Mouse (Mus musculus) spleen, adult 2 months (tissue): ENCODE measurements around the gene Gm45337.

ENCODE experiments used
- CTCF ChIP-seq: fragments of 200-500 bp; IDR thresholded peaks from 2 replicates; pipeline ENCODE4 v1.5.1; 2011; ENCODE audit warnings: mild to moderate bottlenecking, inconsistent platforms; ENCODE audit not compliant: insufficient read depth, insufficient read length, insufficient replicate concordance; ENCODE audit errors: extremely low read depth
- POLR2A ChIP-seq: fragments of 200-500 bp; IDR thresholded peaks from 2 replicates; pipeline ENCODE4 v1.6.1; 2011; ENCODE audit warnings: low read depth, low read length, inconsistent platforms

DNA sequence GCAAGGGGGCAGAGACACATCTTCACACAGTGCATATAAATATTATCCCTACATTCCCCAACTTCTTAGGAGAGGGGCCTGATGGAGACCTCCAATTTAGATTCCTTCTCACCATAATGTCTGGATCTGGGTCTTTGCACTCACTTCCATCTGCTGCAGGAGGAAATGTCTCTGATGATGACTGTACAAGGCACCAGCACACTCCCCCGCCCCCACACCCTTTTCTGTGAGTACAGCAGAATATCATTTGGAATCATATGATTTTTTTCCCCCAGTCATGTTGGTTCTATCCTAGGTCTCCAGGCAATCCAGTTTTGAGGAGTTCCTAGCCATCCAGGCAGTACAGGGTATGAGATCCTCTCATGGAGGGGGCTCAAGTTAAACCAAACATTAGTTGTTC is 34.3 kb upstream of the Gm45337 start:
- TF ChIP-seq CTCF (no peak), POLR2A (no peak)
